Mouse (Mus musculus) frontal cortex, adult 2 months (tissue): ENCODE data around the gene Gm49355. TPM values are rescaled to one million over a fixed set of nuclear protein-coding genes. Genes with fewer than 3 reads are reported as not detected.
"Not testable (repeated sequence)": the region's sequence is repeated elsewhere in the genome, so short reads cannot be mapped to it uniquely, and the experiment has no call there.

Experiments used
- DNase-seq, 2 experiments: peaks; one replicate each; pipeline ENCODE4 v3.0.0; 2022; ENCODE audit warnings: low spot score in 1 of 2; ENCODE audit errors: extremely low spot score in 1 of 2
- polyA plus RNA-seq: library from polyadenylated mRNA; depleted of rRNA; stranded (reverse); fragments of >200 nt; gene quantifications from 2 replicates; pipeline ENCODE4 v1.2.3, GENCODE M21; 2012; rRNA removed

The Gm49355 gene
- polyA plus RNA-seq, result 0.17 and 0.30 TPM in 2 replicates

- DNase-seq, result no peak
These were observed at the start of gene Gm49355 for GRCm38 (mm10) chr14:12283641-12284040. Gene Gm49355 (plus strand): TSS chr14:12283976.

- DNase-seq, result no peak
These were observed 40.0 kb upstream of the Gm49355 start for GRCm38 (mm10) chr14:12243726-12244125.

- DNase-seq, result no peak
These were observed 7.7 kb upstream of the Gm49355 start for GRCm38 (mm10) chr14:12276031-12276430.

- DNase-seq, result peak; percentile 77 to 91
These were observed 551 bp downstream of the Gm49355 start, which contains the start of gene 3830406C13Rik for GRCm38 (mm10) chr14:12284141-12284912. Gene 3830406C13Rik (plus strand): TSS chr14:12284173.

- not testable (repeated sequence) for DNase-seq
These were observed 6.0 kb downstream of the Gm49355 start for GRCm38 (mm10) chr14:12289747-12290146.

- DNase-seq, result peak; percentile 78 to 90
These were observed 12.6 kb downstream of the Gm49355 start for GRCm38 (mm10) chr14:12296391-12296790.

- DNase-seq, result no peak
These were observed 15.4 kb downstream of the Gm49355 start for GRCm38 (mm10) chr14:12299171-12299570.

- no peak for DNase-seq
These were observed 15.9 kb downstream of the Gm49355 start for GRCm38 (mm10) chr14:12299654-12300053.

GRCm38 (mm10) chr14:12300275-12300674 is 16.5 kb downstream of the Gm49355 start:
- no peak for DNase-seq

- peak in 1 of 2 experiments; percentile 71 for DNase-seq
These were observed 16.9 kb downstream of the Gm49355 start for GRCm38 (mm10) chr14:12300677-12301076.

- DNase-seq, result no peak
These were observed 19.3 kb downstream of the Gm49355 start for GRCm38 (mm10) chr14:12303106-12303505.

GRCm38 (mm10) chr14:12333622-12334021 is 49.8 kb downstream of the Gm49355 start:
- no peak for DNase-seq

GRCm38 (mm10) chr14:12334925-12335324 is 51.1 kb downstream of the Gm49355 start:
- no peak for DNase-seq

GRCm38 (mm10) chr14:12337421-12337997 is 53.7 kb downstream of the Gm49355 start:
- DNase-seq, result peak in 1 of 2 experiments; percentile 59

- DNase-seq, result no peak
These were observed 54.4 kb downstream of the Gm49355 start for GRCm38 (mm10) chr14:12337998-12338809.

- DNase-seq, result no peak
These were observed 55.2 kb downstream of the Gm49355 start for GRCm38 (mm10) chr14:12338811-12339565.

GRCm38 (mm10) chr14:12340238-12341074 is 56.7 kb downstream of the Gm49355 start:
- DNase-seq, result no peak

GRCm38 (mm10) chr14:12341075-12341788 is 57.5 kb downstream of the Gm49355 start:
- DNase-seq, result no peak
